Mouse (Mus musculus): ENCODE measurements around the gene Ikzf2. TPM values are rescaled to one million over a fixed set of nuclear protein-coding genes. Genes with fewer than 3 reads are reported as not detected.

Gene Ikzf2
- polyA plus RNA-seq, 1 experiment from 2014 or later: 9.0 TPM

DNA sequence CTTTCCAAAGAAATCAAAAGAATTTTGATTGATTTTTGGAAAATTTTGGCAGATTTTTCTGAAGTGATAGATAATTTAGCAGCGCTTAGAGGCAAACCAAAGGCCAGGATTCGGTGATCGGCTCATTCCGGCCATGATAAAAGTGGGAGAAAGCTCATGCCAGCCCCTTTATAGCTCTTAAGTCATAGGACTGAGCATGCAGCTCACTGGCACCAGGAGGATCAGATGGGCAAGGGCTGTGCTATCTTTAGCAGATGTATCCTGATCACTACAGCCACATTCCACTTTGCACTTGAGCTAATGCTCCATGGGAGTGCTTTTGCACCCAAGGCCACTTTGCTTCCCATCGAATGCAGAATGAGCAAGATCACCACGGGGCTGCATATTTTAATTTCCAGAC is 181.0 kb downstream of the Ikzf2 start:
- 96% methylated on average over 6 of the region's 6 CpGs for WGBS
- Histone ChIP-seq H3K4me1 (no peaks in the 10 kb centered on the region), H3K27me3 (no peaks in the 10 kb centered on the region), H3K9ac (no peak overlapping the region), H3K27ac (no peak overlapping the region), H3K4me3 (no peak overlapping the region), H3K4me2 (no peak overlapping the region), H3K9me3 (no peaks in the 10 kb centered on the region), H3K36me3 (no peaks in the 10 kb centered on the region)
- no peak for ATAC-seq (ENCODE audit: insufficient number of reproducible peaks, insufficient read depth, low FRiP score, low TSS enrichment, low read depth)

DNA sequence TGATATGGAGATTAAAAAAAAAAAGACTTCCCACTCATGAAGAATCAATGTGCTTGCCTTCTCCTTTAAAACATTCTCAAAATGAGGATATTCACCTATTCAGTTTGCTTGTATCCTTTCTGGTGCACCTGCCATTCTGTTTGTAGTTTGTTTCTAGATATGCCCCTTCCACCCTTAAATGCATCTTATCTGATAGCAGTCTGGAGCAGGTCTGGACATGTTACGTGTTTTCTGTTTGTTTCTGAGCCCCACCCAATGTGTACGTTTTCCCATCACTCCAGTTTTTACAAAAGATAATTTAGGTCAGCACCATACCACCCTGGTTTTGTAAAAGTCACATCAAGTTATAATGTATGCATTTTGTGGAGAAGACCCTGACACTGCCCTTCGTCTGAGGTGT is 186.7 kb downstream of the Ikzf2 start:
- Histone ChIP-seq H3K4me2 (no peak overlapping the region), H3K9ac (no peak overlapping the region), H3K27me3 (no peaks in the 10 kb centered on the region), H3K36me3 (no peaks in the 10 kb centered on the region), H3K9me3 (no peaks in the 10 kb centered on the region), H3K27ac (no peak overlapping the region), H3K4me3 (no peak overlapping the region), H3K4me1 (no peaks in the 10 kb centered on the region)
- ATAC-seq (ENCODE audit: insufficient number of reproducible peaks, insufficient read depth, low FRiP score, low TSS enrichment, low read depth): no peak
- 80% methylated on average over 3 of the region's 3 CpGs for WGBS

DNA sequence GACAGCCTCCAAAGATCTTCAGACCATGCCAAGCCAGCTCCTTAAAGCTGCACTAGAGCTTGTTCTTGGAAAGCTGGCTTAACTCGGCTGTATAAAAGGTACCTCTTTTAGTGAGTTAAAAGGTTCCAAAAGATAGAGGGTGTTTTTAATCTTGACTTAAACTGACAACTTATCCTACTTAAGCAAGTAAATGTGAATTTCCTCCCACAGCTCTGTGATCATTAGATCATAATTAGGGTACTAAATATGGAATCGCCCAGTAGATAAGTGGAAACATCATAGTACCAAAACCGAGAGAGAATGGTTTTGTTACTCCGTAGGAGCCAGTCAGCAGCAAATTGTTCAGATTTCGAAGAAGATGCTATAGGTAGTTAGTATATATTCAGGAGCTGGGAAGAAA is 187.4 kb downstream of the Ikzf2 start:
- no peak for ATAC-seq (ENCODE audit: insufficient number of reproducible peaks, insufficient read depth, low FRiP score, low TSS enrichment, low read depth)
- Histone ChIP-seq H3K4me1 (no peaks in the 10 kb centered on the region), H3K4me3 (no peak overlapping the region), H3K4me2 (no peak overlapping the region), H3K36me3 (no peaks in the 10 kb centered on the region), H3K27me3 (no peaks in the 10 kb centered on the region), H3K9ac (no peak overlapping the region), H3K9me3 (no peaks in the 10 kb centered on the region), H3K27ac (no peak overlapping the region)
- 75% methylated on average over 5 of the region's 5 CpGs for WGBS

DNA sequence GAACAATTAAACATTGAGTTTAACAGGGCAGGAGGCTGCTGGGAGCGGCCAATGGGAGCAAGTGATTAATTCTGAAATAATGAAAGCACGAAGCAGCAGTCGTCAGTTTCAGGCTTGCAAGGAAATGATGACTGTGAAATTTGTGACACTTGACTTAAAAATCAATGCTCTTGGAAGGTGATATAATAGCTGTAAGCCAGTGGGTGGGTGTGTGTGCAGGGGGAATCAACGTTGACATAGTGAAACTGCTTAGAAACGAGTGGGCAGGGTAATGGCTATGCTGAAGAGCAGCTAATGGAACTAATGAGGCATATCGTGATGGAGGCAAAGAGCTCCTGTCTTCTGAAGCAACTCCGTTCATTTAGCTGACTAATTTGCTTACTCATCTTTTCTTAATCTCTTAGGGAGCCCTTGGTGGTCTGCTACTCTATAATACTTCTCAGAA is 188.2 kb downstream of the Ikzf2 start:
- Histone ChIP-seq H3K4me1 (no peaks in the 10 kb centered on the region), H3K27ac (no peak overlapping the region), H3K4me2 (no peak overlapping the region), H3K27me3 (no peaks in the 10 kb centered on the region), H3K4me3 (no peak overlapping the region), H3K36me3 (no peaks in the 10 kb centered on the region), H3K9ac (no peak overlapping the region), H3K9me3 (no peaks in the 10 kb centered on the region)
- ATAC-seq (ENCODE audit: insufficient number of reproducible peaks, insufficient read depth, low FRiP score, low TSS enrichment, low read depth): no peak
- WGBS: 50% methylated on average over 7 of the region's 7 CpGs

DNA sequence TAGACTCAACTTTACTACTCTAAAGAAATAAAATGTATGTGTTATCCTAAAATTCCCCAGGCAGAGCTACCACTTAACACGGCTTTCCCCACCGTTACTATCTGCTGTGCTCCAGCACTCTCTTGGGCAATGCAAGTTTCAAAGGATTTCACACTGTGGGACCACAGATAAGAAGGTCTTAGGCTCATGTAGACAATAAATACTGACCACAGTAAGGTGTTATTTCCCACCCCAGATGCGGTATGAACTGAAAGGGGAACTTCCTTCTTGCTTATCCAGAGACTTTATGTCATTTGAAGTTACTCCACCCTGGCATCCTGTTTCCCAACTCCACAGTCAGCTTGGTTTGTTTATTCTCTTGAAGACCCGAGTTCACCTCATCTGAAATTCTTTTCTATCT is 191.0 kb downstream of the Ikzf2 start:
- no peaks in the 10 kb centered on the region for H3K27me3 ChIP-seq
- WGBS: 78% methylated on average over 4 of the region's 4 CpGs
- H3K4me3 ChIP-seq: no peak overlapping the region
- no peaks in the 10 kb centered on the region for H3K9me3 ChIP-seq
- ATAC-seq (ENCODE audit: insufficient number of reproducible peaks, insufficient read depth, low FRiP score, low TSS enrichment, low read depth): no peak
- no peak overlapping the region for H3K27ac ChIP-seq
- no peaks in the 10 kb centered on the region for H3K36me3 ChIP-seq
- H3K9ac ChIP-seq: no peak overlapping the region
- no peak overlapping the region for H3K4me2 ChIP-seq
- 0 out of 2 replicates have a peak, but pooled peaks cover 7% of the 10 kb centered on the region for H3K4me1 ChIP-seq

DNA sequence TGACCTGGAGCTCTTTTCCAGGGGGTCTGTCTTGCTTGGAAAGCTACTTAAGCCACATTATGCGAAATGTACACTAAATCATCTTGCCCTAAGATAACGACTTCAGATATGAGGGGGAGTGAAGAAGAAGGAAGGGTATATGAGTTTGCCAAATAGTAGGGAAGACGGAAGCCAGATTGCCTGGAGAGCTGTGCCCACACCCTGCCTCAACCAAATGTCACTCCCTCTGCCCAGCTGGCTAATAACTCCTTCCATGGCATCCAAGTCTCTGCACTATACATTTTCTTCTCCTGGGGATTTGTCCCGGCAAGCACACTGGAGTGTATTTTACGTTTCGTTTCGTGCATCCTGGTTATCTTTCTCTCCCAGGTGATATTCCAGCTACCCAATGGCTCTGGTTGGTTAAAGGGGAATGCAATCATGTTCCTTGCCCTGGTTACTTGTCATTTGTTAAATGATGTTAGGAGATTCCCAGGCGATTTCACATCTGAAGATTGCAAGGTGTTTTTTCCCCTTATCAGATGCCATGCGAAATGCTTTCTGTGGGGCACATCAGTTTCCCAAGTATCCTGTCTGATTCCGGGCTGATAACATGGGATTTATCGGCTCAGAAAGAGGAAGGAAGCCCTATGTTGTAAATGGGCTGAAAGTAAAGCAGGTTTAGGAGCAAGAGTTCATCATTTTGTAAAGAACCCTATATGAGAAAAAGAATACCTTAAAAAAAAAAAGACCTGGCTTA is 193.6 kb downstream of the Ikzf2 start:
- no peak overlapping the region for H3K4me3 ChIP-seq
- ATAC-seq (ENCODE audit: insufficient number of reproducible peaks, insufficient read depth, low FRiP score, low TSS enrichment, low read depth): no peak
- 76% methylated on average over 11 of the region's 11 CpGs for WGBS
- no peak overlapping the region for H3K27ac ChIP-seq
- H3K9me3 ChIP-seq: no peaks in the 10 kb centered on the region
- no peaks in the 10 kb centered on the region for H3K36me3 ChIP-seq
- no peak overlapping the region for H3K4me2 ChIP-seq
- 0 out of 2 replicates have a peak, but pooled peaks cover 7% of the 10 kb centered on the region for H3K4me1 ChIP-seq
- H3K27me3 ChIP-seq: no peaks in the 10 kb centered on the region
- no peak overlapping the region for H3K9ac ChIP-seq

DNA sequence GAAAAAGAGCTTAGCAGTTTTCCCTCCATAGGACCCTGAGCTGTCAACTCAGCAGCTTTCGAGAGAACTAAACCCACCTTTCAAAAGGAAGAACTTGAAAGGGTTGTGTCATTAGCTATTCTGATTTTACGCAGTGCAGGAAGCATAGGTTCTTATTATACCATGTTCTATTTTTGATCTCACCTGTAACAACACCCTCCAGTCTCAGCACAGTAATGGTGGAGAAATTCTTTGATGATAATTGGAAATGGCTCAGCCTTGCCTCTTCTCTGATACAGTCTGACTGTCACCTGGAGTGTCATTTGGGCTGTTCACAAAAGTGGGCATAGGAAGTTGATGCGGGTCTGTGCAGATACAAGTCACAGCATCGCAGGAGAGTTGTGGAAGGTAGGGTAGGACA is 195.0 kb downstream of the Ikzf2 start:
- Histone ChIP-seq H3K27ac (no peak overlapping the region), H3K9me3 (no peaks in the 10 kb centered on the region), H3K4me3 (no peak overlapping the region), H3K4me1 (0 out of 2 replicates have a peak, but pooled peaks cover 7% of the 10 kb centered on the region), H3K27me3 (no peaks in the 10 kb centered on the region), H3K36me3 (no peaks in the 10 kb centered on the region), H3K9ac (no peak overlapping the region), H3K4me2 (no peak overlapping the region)
- no peak for ATAC-seq (ENCODE audit: insufficient number of reproducible peaks, insufficient read depth, low FRiP score, low TSS enrichment, low read depth)
- WGBS: 76% methylated on average over 4 of the region's 4 CpGs

DNA sequence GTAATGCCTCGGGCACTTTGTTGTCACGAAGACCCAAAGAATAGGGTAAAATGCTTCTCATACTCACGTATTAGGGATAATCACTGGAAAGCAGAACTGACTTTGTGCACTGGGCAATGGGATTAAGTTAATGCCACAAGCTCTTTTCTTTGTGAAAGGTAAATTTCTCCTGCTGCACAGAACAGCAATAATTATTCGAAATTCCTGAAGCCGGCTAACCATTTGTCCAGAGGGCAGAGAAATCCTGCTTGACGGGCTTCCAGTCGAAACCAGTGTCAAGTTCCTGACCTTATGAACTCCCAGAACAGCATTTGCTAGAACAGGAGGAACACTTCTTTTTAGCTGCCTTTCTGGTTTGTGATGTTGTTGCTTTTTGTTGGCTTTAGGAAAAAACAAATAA is 198.0 kb downstream of the Ikzf2 start:
- Histone ChIP-seq H3K27me3 (no peaks in the 10 kb centered on the region), H3K4me3 (no peak overlapping the region), H3K9ac (no peak overlapping the region), H3K36me3 (no peaks in the 10 kb centered on the region), H3K27ac (no peak overlapping the region), H3K9me3 (no peaks in the 10 kb centered on the region), H3K4me1 (0 out of 2 replicates have a peak, but pooled peaks cover 7% of the 10 kb centered on the region), H3K4me2 (no peak overlapping the region)
- no peak for ATAC-seq (ENCODE audit: insufficient number of reproducible peaks, insufficient read depth, low FRiP score, low TSS enrichment, low read depth)
- 18% methylated on average over 7 of the region's 7 CpGs for WGBS

DNA sequence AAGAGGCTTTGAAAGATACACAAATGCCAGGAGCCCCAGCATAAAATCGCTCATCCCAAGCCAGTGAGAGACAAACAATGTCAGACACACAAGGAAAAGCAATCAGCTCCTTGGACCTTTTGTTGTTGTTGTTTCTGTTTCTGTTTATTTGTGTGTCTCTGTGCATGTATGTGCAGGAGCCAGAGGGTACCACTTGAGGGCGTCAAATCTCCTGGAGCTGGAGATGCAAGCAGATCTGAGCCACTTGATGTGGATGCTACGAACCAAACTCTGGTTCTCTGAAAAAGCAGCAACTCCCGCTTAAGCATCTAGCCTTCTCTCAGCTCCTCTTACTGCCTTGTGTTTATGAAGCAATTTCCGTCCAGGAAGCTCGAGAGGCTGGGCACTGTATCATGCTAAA is 198.4 kb downstream of the Ikzf2 start:
- Histone ChIP-seq H3K9me3 (no peaks in the 10 kb centered on the region), H3K4me1 (0 out of 2 replicates have a peak, but pooled peaks cover 7% of the 10 kb centered on the region), H3K36me3 (no peaks in the 10 kb centered on the region), H3K9ac (no peak overlapping the region), H3K27ac (no peak overlapping the region), H3K27me3 (no peaks in the 10 kb centered on the region), H3K4me3 (no peak overlapping the region), H3K4me2 (no peak overlapping the region)
- WGBS: 36% methylated on average over 6 of the region's 6 CpGs
- no peak for ATAC-seq (ENCODE audit: insufficient number of reproducible peaks, insufficient read depth, low FRiP score, low TSS enrichment, low read depth)

Other genes with a start within 250 kb of the Ikzf2 start
- 0.65 and 0.91 TPM in 2 replicates for gene Spag16, start 139.7 kb upstream of the Ikzf2 start, polyA plus RNA-seq (2015; fragmentation: Nextera tagmentation; extraction: Ambion mirVana)